Mouse (Mus musculus): ENCODE data around the gene Gm5136.

GRCm38 (mm10) chr10:108658300-108658699 is 41.7 kb downstream of the Gm5136 start:
- no peak for TF ChIP-seq POLR2A (IDR thresholded peaks at IDR 0.05; ENCODE audit: low read depth, low read length)
- TF ChIP-seq CTCF (IDR thresholded peaks at IDR 0.05; ENCODE audit: extremely low read depth, insufficient read length, insufficient replicate concordance, low read depth, low read length): no peak

All from small intestine, adult 2 months (tissue).